Mouse (Mus musculus): ENCODE results near the gene Gm49388. TPM values are rescaled to one million over a fixed set of nuclear protein-coding genes. Genes with fewer than 3 reads are reported as not detected.

Gene Gm49388
- polyA plus RNA-seq, 1 experiment from 2014 or later, result not detected

- no peak for ATAC-seq (ENCODE audit: low FRiP score, low TSS enrichment)
- WGBS, result 81% methylated on average over 3 of the region's 3 CpGs
- no peaks in the 10 kb centered on the region for H3K27me3 ChIP-seq (ENCODE audit: control insufficient read depth, insufficient read depth, low read length)
- no peak for TF ChIP-seq CTCF (IDR thresholded peaks at IDR 0.05; ENCODE audit: low read depth)
- TF ChIP-seq EP300 (optimal IDR thresholded peaks at IDR 0.05), result no peak
- H3K4me2 ChIP-seq (replicated peaks; ENCODE audit: low read depth), result no peak overlapping the region
- H3K4me1 ChIP-seq (replicated peaks; ENCODE audit: control insufficient read depth, insufficient read depth), result no peaks in the 10 kb centered on the region
- no peaks in the 10 kb centered on the region for H3K9me3 ChIP-seq (ENCODE audit: control insufficient read depth, low read length)
- no peaks in the 10 kb centered on the region for H3K36me3 ChIP-seq (ENCODE audit: control insufficient read depth, insufficient read depth, low read length)
- H3K27ac ChIP-seq (replicated peaks), result no peak overlapping the region
- no peak for DNase-seq (ENCODE audit: low spot score)
- no peak overlapping the region for H3K4me3 ChIP-seq (ENCODE audit: low read depth, low read length)
- no peak overlapping the region for H3K9ac ChIP-seq (ENCODE audit: low read length)
Measured at GRCm38 (mm10) chr7:127812292-127812691, 26.9 kb downstream of the Gm49388 start.

DNA sequence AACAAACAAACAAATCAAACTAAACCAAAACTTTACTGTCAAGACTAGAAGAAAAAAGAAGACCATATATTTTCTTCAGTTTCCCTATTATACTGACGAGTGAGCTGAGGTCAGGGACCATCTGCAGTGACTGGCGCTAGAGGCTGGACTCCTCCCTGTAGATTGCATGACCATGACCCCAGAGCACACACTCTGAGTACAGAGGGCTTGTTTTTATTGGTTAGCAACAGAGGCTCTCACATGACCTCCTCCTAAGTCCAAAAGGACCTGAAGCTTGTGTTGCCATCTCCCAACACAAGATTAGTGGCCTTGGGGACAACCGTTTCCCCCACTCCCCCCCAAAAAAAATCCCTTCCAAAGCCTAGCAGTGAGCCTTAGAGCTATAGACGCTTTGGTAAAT lies 28.4 kb downstream of the Gm49388 start:
- H3K4me3 ChIP-seq (ENCODE audit: low read depth, low read length), result no peak overlapping the region
- no peak for TF ChIP-seq CTCF (IDR thresholded peaks at IDR 0.05; ENCODE audit: low read depth)
- TF ChIP-seq EP300 (optimal IDR thresholded peaks at IDR 0.05), result no peak
- H3K27ac ChIP-seq (replicated peaks), result no peak overlapping the region
- H3K27me3 ChIP-seq (ENCODE audit: control insufficient read depth, insufficient read depth, low read length), result no peaks in the 10 kb centered on the region
- DNase-seq (ENCODE audit: low spot score) (no peak), ATAC-seq (ENCODE audit: low FRiP score, low TSS enrichment) (no peak)
- no peak overlapping the region for H3K4me2 ChIP-seq (replicated peaks; ENCODE audit: low read depth)
- no peaks in the 10 kb centered on the region for H3K9me3 ChIP-seq (ENCODE audit: control insufficient read depth, low read length)
- H3K36me3 ChIP-seq (ENCODE audit: control insufficient read depth, insufficient read depth, low read length), result no peaks in the 10 kb centered on the region
- H3K9ac ChIP-seq (ENCODE audit: low read length), result no peak overlapping the region
- WGBS, result 65% methylated on average over 4 of the region's 4 CpGs
- H3K4me1 ChIP-seq (replicated peaks; ENCODE audit: control insufficient read depth, insufficient read depth), result no peaks in the 10 kb centered on the region

GRCm38 (mm10) chr7:127814241-127814921 lies 29.0 kb downstream of the Gm49388 start:
- H3K4me2 ChIP-seq (replicated peaks; ENCODE audit: low read depth), result no peak overlapping the region
- H3K27ac ChIP-seq (replicated peaks), result no peak overlapping the region
- no peaks in the 10 kb centered on the region for H3K4me1 ChIP-seq (replicated peaks; ENCODE audit: control insufficient read depth, insufficient read depth)
- H3K9ac ChIP-seq (ENCODE audit: low read length), result no peak overlapping the region
- no peaks in the 10 kb centered on the region for H3K27me3 ChIP-seq (ENCODE audit: control insufficient read depth, insufficient read depth, low read length)
- H3K36me3 ChIP-seq (ENCODE audit: control insufficient read depth, insufficient read depth, low read length), result no peaks in the 10 kb centered on the region
- no peak for DNase-seq (ENCODE audit: low spot score)
- ATAC-seq (ENCODE audit: low FRiP score, low TSS enrichment), result no peak
- H3K9me3 ChIP-seq (ENCODE audit: control insufficient read depth, low read length), result no peaks in the 10 kb centered on the region
- TF ChIP-seq CTCF (IDR thresholded peaks at IDR 0.05; ENCODE audit: low read depth) (no peak), EP300 (optimal IDR thresholded peaks at IDR 0.05) (no peak)
- H3K4me3 ChIP-seq (ENCODE audit: low read depth, low read length), result no peak overlapping the region
- WGBS, result 70% methylated on average over 19 of the region's 19 CpGs

DNA sequence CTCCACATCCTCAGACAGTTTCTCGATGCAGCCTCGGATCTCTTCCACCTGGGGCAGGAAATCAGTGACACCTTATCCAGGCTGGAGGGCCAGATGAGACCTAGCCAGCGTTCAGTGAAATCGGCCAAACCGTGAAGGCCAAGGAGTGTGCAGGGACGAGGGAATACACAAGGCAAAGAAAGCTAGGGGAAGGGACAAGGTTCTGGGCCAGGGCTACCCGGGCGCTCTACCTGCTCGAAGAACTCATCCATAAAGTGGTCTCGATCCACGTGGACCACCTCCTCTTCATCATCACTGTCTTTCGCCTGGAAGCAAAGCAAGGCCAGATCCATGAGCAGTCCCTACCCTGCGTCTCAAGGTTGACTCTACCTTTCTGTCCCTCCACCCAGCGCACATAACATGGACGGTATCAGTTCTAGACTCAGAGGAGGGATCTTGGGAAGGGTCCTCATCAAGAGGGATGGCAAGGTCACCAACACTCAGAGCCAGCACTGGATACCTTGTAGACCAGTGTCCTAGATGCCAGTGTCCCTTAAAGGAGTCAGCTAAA lies 29.8 kb downstream of the Gm49388 start:
- 86% methylated on average over 15 of the region's 15 CpGs for WGBS
- DNase-seq (ENCODE audit: low spot score), result no peak
- ATAC-seq (ENCODE audit: low FRiP score, low TSS enrichment), result no peak
- Histone ChIP-seq H3K9ac (ENCODE audit: low read length) (no peak overlapping the region), H3K27me3 (ENCODE audit: control insufficient read depth, insufficient read depth, low read length) (no peaks in the 10 kb centered on the region), H3K27ac (replicated peaks) (no peak overlapping the region), H3K36me3 (ENCODE audit: control insufficient read depth, insufficient read depth, low read length) (no peaks in the 10 kb centered on the region), H3K4me1 (replicated peaks; ENCODE audit: control insufficient read depth, insufficient read depth) (no peaks in the 10 kb centered on the region), H3K9me3 (ENCODE audit: control insufficient read depth, low read length) (no peaks in the 10 kb centered on the region), H3K4me2 (replicated peaks; ENCODE audit: low read depth) (no peak overlapping the region), H3K4me3 (ENCODE audit: low read depth, low read length) (no peak overlapping the region)
- no peak for TF ChIP-seq EP300 (optimal IDR thresholded peaks at IDR 0.05)
- TF ChIP-seq CTCF (IDR thresholded peaks at IDR 0.05; ENCODE audit: low read depth), result no peak

- DNase-seq (ENCODE audit: low spot score), result no peak
- no peak for TF ChIP-seq EP300 (optimal IDR thresholded peaks at IDR 0.05)
- peak; percentile 63 for TF ChIP-seq CTCF (IDR thresholded peaks at IDR 0.05; ENCODE audit: low read depth)
- no peaks in the 10 kb centered on the region for H3K4me1 ChIP-seq (replicated peaks; ENCODE audit: control insufficient read depth, insufficient read depth)
- H3K9ac ChIP-seq (ENCODE audit: low read length), result 0 out of 2 replicates have a peak overlapping the region, but pooled peaks have one; percentile 18
- H3K4me3 ChIP-seq (ENCODE audit: low read depth, low read length), result no peak overlapping the region
- no peak overlapping the region for H3K4me2 ChIP-seq (replicated peaks; ENCODE audit: low read depth)
- H3K36me3 ChIP-seq (ENCODE audit: control insufficient read depth, insufficient read depth, low read length), result no peaks in the 10 kb centered on the region
- H3K27me3 ChIP-seq (ENCODE audit: control insufficient read depth, insufficient read depth, low read length), result no peaks in the 10 kb centered on the region
- H3K9me3 ChIP-seq (ENCODE audit: control insufficient read depth, low read length), result no peaks in the 10 kb centered on the region
- 53% methylated on average over 15 of the region's 15 CpGs for WGBS
- peak; percentile 58 for ATAC-seq (ENCODE audit: low FRiP score, low TSS enrichment)
- 0 out of 2 replicates have a peak overlapping the region, but pooled peaks have one; percentile 1 for H3K27ac ChIP-seq (replicated peaks)
Measured at GRCm38 (mm10) chr7:127815954-127816821, 30.8 kb downstream of the Gm49388 start.
